Mouse (Mus musculus): ENCODE data around the gene Cfap157. TPM values are rescaled to one million over a fixed set of nuclear protein-coding genes. Genes with fewer than 3 reads are reported as not detected.

Gene Cfap157
- total RNA-seq, 1 experiment from 2014 or later = not detected

DNA sequence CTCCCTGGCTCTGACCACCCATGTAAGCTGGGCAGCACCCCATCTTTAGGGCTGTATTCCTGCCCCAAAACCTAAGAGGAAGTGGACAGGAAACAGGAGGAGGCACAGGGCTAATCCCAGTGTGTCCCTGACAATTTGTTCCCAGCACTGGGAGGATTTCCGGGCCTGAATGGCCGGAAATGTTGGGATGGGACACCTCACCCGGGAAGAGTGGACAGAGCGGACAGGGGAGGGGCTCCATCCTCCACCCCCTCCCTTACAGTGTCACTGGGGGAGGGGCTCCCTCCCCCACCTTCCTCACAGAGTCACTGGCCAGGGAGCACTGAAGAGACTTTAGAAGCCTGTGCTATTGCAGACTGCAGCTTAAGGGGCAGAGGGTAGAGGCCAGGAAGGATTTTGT is 49.3 kb downstream of the Cfap157 start:
- ATAC-seq (replicated peaks in 1 of 2; ENCODE audit: insufficient read depth in 1 of 2, low FRiP score in 2 of 2, low TSS enrichment in 1 of 2, low read depth in 1 of 2, poor library complexity in 2 of 2, severe bottlenecking in 2 of 2) = no peak

DNA sequence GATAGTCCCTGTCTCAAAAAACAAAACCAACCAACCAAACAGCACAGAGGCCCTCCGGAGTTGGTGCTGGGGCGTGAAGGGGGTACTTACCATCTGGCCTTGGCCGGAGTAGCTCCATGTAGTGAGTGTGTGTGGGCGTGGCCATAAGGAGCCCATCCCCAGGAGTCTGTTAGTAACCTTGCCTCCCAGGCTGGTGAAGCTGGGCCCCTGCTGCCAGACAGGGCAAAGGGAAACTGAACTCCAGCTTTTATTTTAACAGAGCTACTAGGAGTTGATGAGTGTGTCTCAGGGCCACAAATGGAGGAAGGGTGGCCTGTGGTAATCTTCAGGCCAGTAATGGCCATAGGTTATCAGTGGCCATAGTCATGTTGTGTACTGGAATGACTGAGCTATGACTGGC is 49.7 kb downstream of the Cfap157 start:
- ATAC-seq (replicated peaks in 1 of 2; ENCODE audit: insufficient read depth in 1 of 2, low FRiP score in 2 of 2, low TSS enrichment in 1 of 2, low read depth in 1 of 2, poor library complexity in 2 of 2, severe bottlenecking in 2 of 2) = no peak

DNA sequence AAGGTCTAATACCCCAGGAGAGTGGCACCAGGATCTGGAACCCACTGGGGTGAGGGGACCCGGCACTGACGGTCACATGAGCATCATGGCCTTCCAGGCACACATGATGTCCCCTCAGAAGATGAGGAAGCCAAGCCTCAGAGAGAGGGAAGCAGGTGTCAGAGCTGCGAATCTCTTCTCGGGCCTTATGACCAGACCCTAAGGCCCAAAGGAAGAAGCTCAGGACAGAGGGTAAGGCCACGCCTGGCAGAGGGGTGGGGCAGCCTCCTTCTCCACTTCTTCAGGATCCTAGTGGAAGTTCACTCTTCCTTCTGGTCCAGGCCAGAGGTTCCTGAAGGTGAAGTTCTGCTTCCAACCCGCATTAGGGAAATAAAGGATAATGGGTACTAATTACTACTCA is 51.5 kb downstream of the Cfap157 start:
- ATAC-seq (replicated peaks in 1 of 2; ENCODE audit: insufficient read depth in 1 of 2, low FRiP score in 2 of 2, low TSS enrichment in 1 of 2, low read depth in 1 of 2, poor library complexity in 2 of 2, severe bottlenecking in 2 of 2) = no peak

DNA sequence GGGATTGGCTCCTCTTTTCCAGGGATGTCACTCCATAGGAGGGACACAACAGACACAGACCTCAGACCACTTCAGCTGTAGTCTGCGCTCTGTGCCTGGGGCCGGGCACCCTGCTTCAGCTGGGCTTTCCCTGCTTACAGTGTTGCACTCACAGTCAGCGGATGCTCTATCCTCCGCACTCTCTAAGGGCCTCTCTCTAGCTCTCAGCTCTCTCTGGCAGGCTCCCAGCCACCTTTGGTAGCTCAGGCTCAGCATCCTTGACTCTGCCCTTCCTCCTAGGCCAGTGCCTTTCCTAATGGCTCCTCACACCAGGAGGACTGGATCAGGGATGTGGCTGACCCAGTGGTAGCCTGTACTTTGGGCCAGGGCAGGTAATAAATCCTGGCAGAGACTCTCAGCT is 52.3 kb downstream of the Cfap157 start:
- no peak for ATAC-seq (replicated peaks in 1 of 2; ENCODE audit: insufficient read depth in 1 of 2, low FRiP score in 2 of 2, low TSS enrichment in 1 of 2, low read depth in 1 of 2, poor library complexity in 2 of 2, severe bottlenecking in 2 of 2)

DNA sequence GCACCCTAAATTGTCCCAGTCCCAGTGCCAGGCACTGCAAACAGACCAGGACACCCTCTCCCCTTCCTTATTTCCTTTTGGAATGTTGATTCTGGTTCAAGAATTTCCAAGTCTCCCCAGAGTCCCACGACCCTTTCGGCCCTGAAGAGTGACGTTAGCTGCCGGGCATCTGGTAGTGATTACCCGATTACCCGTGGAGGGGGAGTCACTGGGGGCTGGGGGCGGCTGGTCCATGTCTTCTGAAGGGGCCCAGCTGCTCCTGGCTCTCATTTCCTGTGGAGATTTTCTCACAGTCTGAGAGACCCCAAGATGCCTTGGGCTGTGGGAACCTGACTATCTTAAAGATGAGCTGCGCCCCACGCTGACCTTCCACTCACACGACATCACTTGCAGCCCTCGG is 53.4 kb downstream of the Cfap157 start:
- ATAC-seq (replicated peaks in 1 of 2; ENCODE audit: insufficient read depth in 1 of 2, low FRiP score in 2 of 2, low TSS enrichment in 1 of 2, low read depth in 1 of 2, poor library complexity in 2 of 2, severe bottlenecking in 2 of 2) = no peak

DNA sequence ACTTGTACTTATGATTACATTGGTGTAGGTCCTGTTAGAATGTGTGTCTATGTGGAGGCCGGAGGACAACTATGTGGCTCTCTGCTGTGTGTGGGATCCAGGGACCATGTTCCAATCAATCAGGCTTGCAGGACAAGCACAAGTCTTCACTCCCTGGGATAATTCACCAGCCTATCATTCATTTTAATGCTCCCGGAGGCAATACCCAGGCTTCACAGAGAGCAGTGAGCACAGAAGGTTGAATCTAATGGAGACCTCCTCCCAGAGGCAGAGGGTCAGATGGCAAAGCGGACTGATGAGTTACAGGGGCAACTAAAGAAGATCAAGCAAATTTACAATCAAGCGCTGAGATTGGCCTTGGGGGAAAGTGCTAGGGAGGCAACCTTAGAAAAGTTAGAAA is 54.7 kb downstream of the Cfap157 start:
- ATAC-seq (replicated peaks in 1 of 2; ENCODE audit: insufficient read depth in 1 of 2, low FRiP score in 2 of 2, low TSS enrichment in 1 of 2, low read depth in 1 of 2, poor library complexity in 2 of 2, severe bottlenecking in 2 of 2) = no peak

DNA sequence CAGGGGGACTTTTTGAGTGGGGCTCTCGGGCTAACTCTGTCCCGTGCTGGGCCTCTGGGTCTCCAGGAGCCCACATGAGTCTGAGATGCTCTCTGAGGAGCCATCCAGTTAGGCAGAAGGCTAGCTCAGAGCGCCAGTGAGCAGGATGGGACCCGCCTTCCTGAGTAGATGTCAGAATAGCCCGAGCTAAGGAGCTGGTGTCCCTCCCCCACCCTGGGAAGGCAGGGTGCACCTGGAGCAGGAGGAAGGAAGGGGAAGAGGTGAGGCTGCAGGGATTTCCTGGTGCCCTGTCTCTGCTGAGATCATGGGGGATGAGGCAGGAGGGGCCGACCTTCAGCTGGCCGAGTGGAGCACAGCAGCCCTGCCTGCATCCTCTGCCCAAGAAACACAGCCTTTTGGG is 55.8 kb downstream of the Cfap157 start:
- no peak for ATAC-seq (replicated peaks in 1 of 2; ENCODE audit: insufficient read depth in 1 of 2, low FRiP score in 2 of 2, low TSS enrichment in 1 of 2, low read depth in 1 of 2, poor library complexity in 2 of 2, severe bottlenecking in 2 of 2)

DNA sequence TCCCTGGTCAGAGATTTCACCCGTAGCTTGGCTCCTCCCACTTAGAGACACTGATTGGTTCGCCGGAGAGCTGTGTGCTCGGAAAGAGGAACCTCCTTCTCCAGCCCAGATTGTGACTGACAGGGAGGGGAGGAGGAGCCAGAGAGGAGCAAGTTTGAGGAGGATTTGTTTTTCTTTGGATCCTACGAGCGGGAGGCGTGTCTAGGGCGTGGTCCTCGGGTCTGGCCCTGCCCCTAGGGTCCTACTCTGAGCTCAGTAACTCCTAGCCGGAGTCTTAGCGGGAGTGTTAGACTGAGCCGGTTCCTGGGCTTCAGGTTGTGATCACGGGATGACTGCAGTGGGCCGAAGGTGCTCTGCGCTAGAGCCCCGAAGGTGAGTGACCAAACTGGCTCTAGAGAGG is 56.8 kb downstream of the Cfap157 start:
- ATAC-seq (replicated peaks in 1 of 2; ENCODE audit: insufficient read depth in 1 of 2, low FRiP score in 2 of 2, low TSS enrichment in 1 of 2, low read depth in 1 of 2, poor library complexity in 2 of 2, severe bottlenecking in 2 of 2) = peak; percentile 95 to 98

Other genes starting within 250 kb of the Cfap157 start
- gene Fam102a, start 249.1 kb downstream of the Cfap157 start, total RNA-seq (2017) = 10.0 and 11.6 TPM in 2 replicates
- 35.6 and 43.0 TPM in 2 replicates for gene Dpm2, start 213.6 kb downstream of the Cfap157 start, total RNA-seq (2017)
- not detected in 2 replicates for gene Pip5kl1, start 209.6 kb downstream of the Cfap157 start, total RNA-seq (2017)
- gene 9430097D07Rik, start 208.7 kb downstream of the Cfap157 start, total RNA-seq (2017) = not detected in 2 replicates
- 17.5 and 26.0 TPM in 2 replicates for gene St6galnac4, start 197.3 kb downstream of the Cfap157 start, total RNA-seq (2017)
- 13.3 TPM in 2 replicates for gene St6galnac6, start 184.7 kb downstream of the Cfap157 start, total RNA-seq (2017)
- gene Ak1, start 162.7 kb downstream of the Cfap157 start, total RNA-seq (2017) = 13.1 and 15.8 TPM in 2 replicates
- gene Eng, start 137.8 kb downstream of the Cfap157 start, total RNA-seq (2017) = 20.9 and 23.6 TPM in 2 replicates
- gene Fpgs, start 80.3 kb downstream of the Cfap157 start, total RNA-seq (2017) = 20.6 and 27.0 TPM in 2 replicates
- 68.8 and 74.9 TPM in 2 replicates for gene Cdk9, start 71.4 kb downstream of the Cfap157 start, total RNA-seq (2017)
- 10.4 and 17.9 TPM in 2 replicates for gene Sh2d3c, start 63.4 kb downstream of the Cfap157 start, total RNA-seq (2017)
- gene 6330409D20Rik, start 43.4 kb downstream of the Cfap157 start, total RNA-seq (2017) = not detected in 2 replicates
- 17.8 and 23.3 TPM in 2 replicates for gene Tor2a, start 27.2 kb downstream of the Cfap157 start, total RNA-seq (2017)
- gene Ttc16, start 8.8 kb downstream of the Cfap157 start, total RNA-seq (2017) = not detected in 2 replicates
- 1.5 and 2.8 TPM in 2 replicates for gene Ptrh1, start 8.6 kb downstream of the Cfap157 start, total RNA-seq (2017)
- 5.2 and 6.2 TPM in 2 replicates for gene Stxbp1, start 62.8 kb upstream of the Cfap157 start, total RNA-seq (2017)
- 26.5 and 33.9 TPM in 2 replicates for gene Fam129b, start 91.7 kb upstream of the Cfap157 start, total RNA-seq (2017)
- gene Rpl12, start 177.1 kb upstream of the Cfap157 start, total RNA-seq (2017) = 2,548 and 2,599 TPM in 2 replicates
- 4.9 and 5.1 TPM in 2 replicates for gene Lrsam1, start 177.2 kb upstream of the Cfap157 start, total RNA-seq (2017)
- gene Slc2a8, start 197.7 kb upstream of the Cfap157 start, total RNA-seq (2017) = 0.88 and 5.0 TPM in 2 replicates